Comparison of ENCODE assay signal across 9 mouse cellular contexts in the genomic region with DNA sequence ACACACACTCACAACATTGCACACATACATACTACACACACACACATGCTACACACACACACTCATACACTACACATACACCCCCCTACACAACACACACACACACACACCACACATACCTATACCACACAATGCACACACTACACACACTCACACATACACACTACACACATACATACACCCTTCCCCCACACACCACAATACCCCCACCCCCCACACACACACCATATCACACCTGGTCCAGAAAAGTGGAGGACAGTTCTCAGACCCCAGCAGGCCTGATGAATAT. TPM values are rescaled to one million over a fixed set of nuclear protein-coding genes. Genes with fewer than 3 reads are reported as not detected.
DNase-seq lines count a peak whose midpoint lies in the region; ATAC-seq and TF ChIP-seq lines count a peak whose summit lies in the region.
"Had no signal": no experiment of that assay in that cellular context is flagged by ENCODE, and none has a peak within 500 bp of the region (broad histone marks: within the 10 kb centered on the region; RNA-seq: fewer than 3 reads in every experiment).

No protein-coding gene starts in this region.

- ATAC-seq in forebrain, embryonic 11.5 days (replicated peaks; ENCODE audit: low FRiP score), result peak; percentile 33; the same call in 1 of the 2 replicates
- ATAC-seq in kidney, embryonic 16.5 days (ENCODE audit: low FRiP score, low TSS enrichment), result peak; percentile 72
- ATAC-seq in embryonic facial prominence, embryonic 13.5 days (ENCODE audit: insufficient number of reproducible peaks, insufficient read depth, low FRiP score, low TSS enrichment, low read depth), result 0 out of 2 replicates have a peak, but pooled peaks have one; percentile 52
- peak; percentile 27; the same call in 1 of the 2 replicates for ATAC-seq in midbrain, embryonic 14.5 days (ENCODE audit: low FRiP score, low TSS enrichment)
- no peak for ATAC-seq in frontal cortex, adult (ENCODE audit: low TSS enrichment)

- H3K36me3 ChIP-seq in forebrain, embryonic 11.5 days (ENCODE audit: control insufficient read depth, insufficient read depth, low read length), result no peaks in the 10 kb centered on the region
- no peaks in the 10 kb centered on the region for H3K36me3 ChIP-seq in forebrain, embryonic 10.5 days (replicated peaks)
- H3K36me3 ChIP-seq in kidney, embryonic 16.5 days (ENCODE audit: insufficient read depth, low read length), result no peaks in the 10 kb centered on the region
- H3K36me3 ChIP-seq in embryonic facial prominence, embryonic 13.5 days, result no peaks in the 10 kb centered on the region
- H3K36me3 ChIP-seq in midbrain, embryonic 14.5 days (ENCODE audit: control insufficient read depth, insufficient read depth, low read length), result no peaks in the 10 kb centered on the region
- H3K36me3 ChIP-seq in thymus, adult 2 months (ENCODE audit: control insufficient read depth, insufficient read depth, low read length), result no peaks in the 10 kb centered on the region

- H3K27me3 ChIP-seq in forebrain, embryonic 11.5 days (ENCODE audit: control insufficient read depth, insufficient read depth, low read length), result no peaks in the 10 kb centered on the region
- H3K27me3 ChIP-seq in forebrain, embryonic 10.5 days (ENCODE audit: poor library complexity, severe bottlenecking), result no peaks in the 10 kb centered on the region
- no peaks in the 10 kb centered on the region for H3K27me3 ChIP-seq in kidney, embryonic 16.5 days (ENCODE audit: insufficient read depth, low read length)
- no peaks in the 10 kb centered on the region for H3K27me3 ChIP-seq in embryonic facial prominence, embryonic 13.5 days
- no peaks in the 10 kb centered on the region for H3K27me3 ChIP-seq in midbrain, embryonic 14.5 days (ENCODE audit: control insufficient read depth, insufficient read depth, low read length)
- no peaks in the 10 kb centered on the region for H3K27me3 ChIP-seq in thymus, adult 2 months (ENCODE audit: control insufficient read depth, insufficient read depth, low read length)

- no peaks in the 10 kb centered on the region for H3K9me3 ChIP-seq in forebrain, embryonic 11.5 days (ENCODE audit: control insufficient read depth, low read length)
- H3K9me3 ChIP-seq in forebrain, embryonic 10.5 days, result no peaks in the 10 kb centered on the region
- no peaks in the 10 kb centered on the region for H3K9me3 ChIP-seq in kidney, embryonic 16.5 days (ENCODE audit: low read length)
- H3K9me3 ChIP-seq in embryonic facial prominence, embryonic 13.5 days, result no peaks in the 10 kb centered on the region
- H3K9me3 ChIP-seq in midbrain, embryonic 14.5 days (ENCODE audit: control insufficient read depth, low read length), result no peaks in the 10 kb centered on the region

- no peak overlapping the region for H3K4me2 ChIP-seq in forebrain, embryonic 11.5 days (ENCODE audit: low read depth, low read length, severe bottlenecking)
- H3K4me2 ChIP-seq in kidney, embryonic 16.5 days (replicated peaks; ENCODE audit: low read depth, low read length), result no peak overlapping the region
- H3K4me2 ChIP-seq in embryonic facial prominence, embryonic 13.5 days, result no peak overlapping the region
- no peak overlapping the region for H3K4me2 ChIP-seq in midbrain, embryonic 14.5 days (ENCODE audit: low read length)

- H3K9ac ChIP-seq in forebrain, embryonic 11.5 days (ENCODE audit: low read length), result no peak overlapping the region
- H3K9ac ChIP-seq in kidney, embryonic 16.5 days (replicated peaks; ENCODE audit: low read length), result no peak overlapping the region
- no peak overlapping the region for H3K9ac ChIP-seq in embryonic facial prominence, embryonic 13.5 days
- H3K9ac ChIP-seq in midbrain, embryonic 14.5 days (replicated peaks; ENCODE audit: low read length), result no peak overlapping the region

- H3K27ac ChIP-seq in forebrain, embryonic 11.5 days (ENCODE audit: low read depth, low read length), result no peak overlapping the region
- no peak overlapping the region for H3K27ac ChIP-seq in forebrain, embryonic 10.5 days
- no peak overlapping the region for H3K27ac ChIP-seq in kidney, embryonic 16.5 days (ENCODE audit: low read length)
- no peak overlapping the region for H3K27ac ChIP-seq in embryonic facial prominence, embryonic 13.5 days
- H3K27ac ChIP-seq in midbrain, embryonic 14.5 days (replicated peaks; ENCODE audit: low read depth, low read length), result no peak overlapping the region
- no peak overlapping the region for H3K27ac ChIP-seq in thymus, adult 2 months (ENCODE audit: control insufficient read depth, insufficient read depth, low read length)

- TF ChIP-seq POLR2A in thymus, adult 2 months (IDR thresholded peaks at IDR 0.05; ENCODE audit: control insufficient read depth, extremely low read depth, insufficient read depth, low read length, poor library complexity), result no peak

- no peak overlapping the region for H3K4me3 ChIP-seq in forebrain, embryonic 11.5 days (ENCODE audit: low read depth, low read length)
- H3K4me3 ChIP-seq in forebrain, embryonic 10.5 days, result no peak overlapping the region
- no peak overlapping the region for H3K4me3 ChIP-seq in kidney, embryonic 16.5 days (ENCODE audit: low read length)
- H3K4me3 ChIP-seq in embryonic facial prominence, embryonic 13.5 days, result no peak overlapping the region
- H3K4me3 ChIP-seq in midbrain, embryonic 14.5 days (replicated peaks; ENCODE audit: low read depth, low read length), result no peak overlapping the region
- H3K4me3 ChIP-seq in thymus, adult 2 months (ENCODE audit: control insufficient read depth, insufficient read depth, low read length), result no peak overlapping the region

- no peaks in the 10 kb centered on the region for H3K4me1 ChIP-seq in forebrain, embryonic 11.5 days (replicated peaks; ENCODE audit: control insufficient read depth, insufficient read depth, low read length)
- H3K4me1 ChIP-seq in forebrain, embryonic 10.5 days, result no peaks in the 10 kb centered on the region
- H3K4me1 ChIP-seq in kidney, embryonic 16.5 days (ENCODE audit: insufficient read depth, low read length), result peaks cover 12% of the 10 kb centered on the region; the same call in 1 of the 2 replicates
- peaks cover 6% of the 10 kb centered on the region; the same call in 1 of the 2 replicates for H3K4me1 ChIP-seq in embryonic facial prominence, embryonic 13.5 days
- H3K4me1 ChIP-seq in midbrain, embryonic 14.5 days (ENCODE audit: control insufficient read depth, insufficient read depth, low read length), result no peaks in the 10 kb centered on the region
- H3K4me1 ChIP-seq in thymus, adult 2 months (replicated peaks; ENCODE audit: control insufficient read depth, insufficient read depth, low read length), result 0 out of 2 replicates have a peak, but pooled peaks cover 4% of the 10 kb centered on the region

- TF ChIP-seq CTCF in thymus, adult 2 months (IDR thresholded peaks at IDR 0.05; ENCODE audit: borderline replicate concordance, control insufficient read depth, extremely low read depth, insufficient read depth, low read length, poor library complexity), result no peak

- no peak for DNase-seq in forebrain, embryonic 11.5 days (ENCODE audit: low spot score)
- no peak for DNase-seq in forebrain, embryonic 10.5 days (ENCODE audit: extremely low spot score, low spot score)
- no peak for DNase-seq in kidney, postnatal 4 days
- no peak for DNase-seq in midbrain, embryonic 14.5 days
- DNase-seq in thymus, adult 2 months, result no peak
- DNase-seq: B cell, adult 2 months had no signal

RNA-seq across cellular contexts. Expression of a gene that starts 7.6 kb away (rescaled TPM):
- polyA plus RNA-seq in forebrain, embryonic 11.5 days (2014; fragmentation: Nextera tagmentation; extraction: Ambion mirVana), result not detected in 2 replicates
- polyA plus RNA-seq in forebrain, embryonic 10.5 days (2016; fragmentation: Nextera tagmentation; extraction: Ambion mirVana), result 0.12 and 0.14 TPM in 2 replicates
- polyA plus RNA-seq in kidney, embryonic 16.5 days (2015; fragmentation: Nextera tagmentation; extraction: Ambion mirVana), result 2.6 and 4.6 TPM in 2 replicates
- polyA plus RNA-seq in embryonic facial prominence, embryonic 13.5 days (2015; fragmentation: Nextera tagmentation; extraction: Ambion mirVana), result 0.39 and 0.60 TPM in 2 replicates
- polyA plus RNA-seq in midbrain, embryonic 14.5 days (2014; fragmentation: Nextera tagmentation; extraction: Ambion mirVana), result 0.22 TPM in 1 of 2 replicates, not detected in the other
- 43.1 and 59.6 TPM in 2 replicates for polyA plus RNA-seq in thymus, adult 2 months (2012; rRNA removed)

RNA-seq across cellular contexts. Expression of a gene that starts 16.8 kb away (rescaled TPM):
- polyA plus RNA-seq in forebrain, embryonic 11.5 days (2014; fragmentation: Nextera tagmentation; extraction: Ambion mirVana), result 6.5 and 6.8 TPM in 2 replicates
- polyA plus RNA-seq in forebrain, embryonic 10.5 days (2016; fragmentation: Nextera tagmentation; extraction: Ambion mirVana), result 5.6 and 6.1 TPM in 2 replicates
- 39.8 and 55.9 TPM in 2 replicates for polyA plus RNA-seq in kidney, embryonic 16.5 days (2015; fragmentation: Nextera tagmentation; extraction: Ambion mirVana)
- polyA plus RNA-seq in embryonic facial prominence, embryonic 13.5 days (2015; fragmentation: Nextera tagmentation; extraction: Ambion mirVana), result 21.8 and 27.8 TPM in 2 replicates
- 5.7 and 7.4 TPM in 2 replicates for polyA plus RNA-seq in midbrain, embryonic 14.5 days (2014; fragmentation: Nextera tagmentation; extraction: Ambion mirVana)
- polyA plus RNA-seq in thymus, adult 2 months (2012; rRNA removed), result 51.0 and 61.6 TPM in 2 replicates

RNA-seq across cellular contexts. Expression of a gene that starts 48.7 kb away (rescaled TPM):
- 0.28 and 0.44 TPM in 2 replicates for polyA plus RNA-seq in forebrain, embryonic 11.5 days (2014; fragmentation: Nextera tagmentation; extraction: Ambion mirVana)
- polyA plus RNA-seq in forebrain, embryonic 10.5 days (2016; fragmentation: Nextera tagmentation; extraction: Ambion mirVana), result 0.14 and 0.20 TPM in 2 replicates
- 1.2 and 2.3 TPM in 2 replicates for polyA plus RNA-seq in kidney, embryonic 16.5 days (2015; fragmentation: Nextera tagmentation; extraction: Ambion mirVana)
- 6.7 and 9.4 TPM in 2 replicates for polyA plus RNA-seq in embryonic facial prominence, embryonic 13.5 days (2015; fragmentation: Nextera tagmentation; extraction: Ambion mirVana)
- 0.15 and 0.30 TPM in 2 replicates for polyA plus RNA-seq in midbrain, embryonic 14.5 days (2014; fragmentation: Nextera tagmentation; extraction: Ambion mirVana)
- polyA plus RNA-seq in thymus, adult 2 months (2012; rRNA removed), result 27.2 and 27.8 TPM in 2 replicates

RNA-seq across cellular contexts. Expression of a gene that starts 54.7 kb away (rescaled TPM):
- polyA plus RNA-seq in forebrain, embryonic 11.5 days (2014; fragmentation: Nextera tagmentation; extraction: Ambion mirVana), result 0.93 and 2.3 TPM in 2 replicates
- polyA plus RNA-seq in forebrain, embryonic 10.5 days (2016; fragmentation: Nextera tagmentation; extraction: Ambion mirVana), result 1.5 and 2.0 TPM in 2 replicates
- polyA plus RNA-seq in kidney, embryonic 16.5 days (2015; fragmentation: Nextera tagmentation; extraction: Ambion mirVana), result 2.0 and 2.1 TPM in 2 replicates
- 3.4 and 4.7 TPM in 2 replicates for polyA plus RNA-seq in embryonic facial prominence, embryonic 13.5 days (2015; fragmentation: Nextera tagmentation; extraction: Ambion mirVana)
- polyA plus RNA-seq in midbrain, embryonic 14.5 days (2014; fragmentation: Nextera tagmentation; extraction: Ambion mirVana), result 0.32 and 1.4 TPM in 2 replicates
- 128 and 142 TPM in 2 replicates for polyA plus RNA-seq in thymus, adult 2 months (2012; rRNA removed)
